Mouse (Mus musculus): ENCODE data around the gene Wnt4.

Wnt4 gene

DNA sequence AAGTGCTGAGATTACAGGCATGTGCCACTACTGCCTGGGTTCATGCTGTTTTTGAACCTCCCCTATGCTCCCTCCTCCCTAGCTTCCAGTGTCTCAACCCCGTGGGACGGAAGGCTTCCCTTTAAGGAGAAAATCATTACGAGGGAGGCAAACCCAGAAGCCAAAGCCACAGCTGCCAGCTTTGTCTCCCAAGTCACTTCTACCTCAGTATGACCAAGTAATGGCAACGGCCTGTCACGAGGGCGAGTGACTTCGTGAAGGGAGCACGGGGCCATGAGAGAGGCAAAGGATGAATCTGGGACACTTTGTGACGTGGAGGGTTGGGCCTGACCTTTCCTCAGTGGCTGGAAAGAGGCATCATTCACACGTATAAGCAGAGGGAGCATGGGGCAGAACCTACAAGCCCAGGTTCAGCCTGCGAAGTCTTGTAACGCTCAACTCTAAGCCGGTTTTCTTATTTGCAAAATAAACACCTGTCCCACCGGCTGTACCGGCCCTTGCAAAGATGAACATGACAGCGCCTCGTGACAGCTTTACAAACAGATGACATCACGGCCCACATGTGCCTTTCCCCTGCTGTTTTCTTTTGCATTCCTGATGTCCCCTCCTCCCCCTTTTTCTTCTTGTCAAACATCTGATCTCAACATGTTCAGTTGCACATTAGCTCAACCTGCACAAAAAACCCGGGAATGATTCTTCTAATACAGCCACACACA is 29.9 kb downstream of the Wnt4 start:
- DNase-seq: no peak

DNA sequence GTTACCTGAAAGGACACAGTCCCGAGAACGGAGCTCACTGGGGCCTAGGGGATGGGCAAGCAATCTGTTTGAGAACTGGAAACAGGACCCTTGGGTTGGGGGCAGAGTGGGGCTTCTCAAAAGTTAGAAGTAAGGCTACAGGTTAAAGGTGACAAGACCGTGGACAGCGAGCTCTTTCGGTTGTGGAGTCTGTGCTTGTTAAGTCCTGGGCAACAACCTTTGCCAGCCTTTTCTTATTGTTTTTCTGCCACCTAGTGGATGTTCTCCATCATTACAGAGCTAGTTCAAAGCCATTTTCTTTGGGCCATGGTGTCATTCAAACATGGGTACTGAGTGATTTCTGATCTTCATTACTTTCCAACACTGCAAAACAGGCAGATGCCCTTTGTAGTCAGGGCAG is 31.1 kb downstream of the Wnt4 start:
- no peak for DNase-seq

DNA sequence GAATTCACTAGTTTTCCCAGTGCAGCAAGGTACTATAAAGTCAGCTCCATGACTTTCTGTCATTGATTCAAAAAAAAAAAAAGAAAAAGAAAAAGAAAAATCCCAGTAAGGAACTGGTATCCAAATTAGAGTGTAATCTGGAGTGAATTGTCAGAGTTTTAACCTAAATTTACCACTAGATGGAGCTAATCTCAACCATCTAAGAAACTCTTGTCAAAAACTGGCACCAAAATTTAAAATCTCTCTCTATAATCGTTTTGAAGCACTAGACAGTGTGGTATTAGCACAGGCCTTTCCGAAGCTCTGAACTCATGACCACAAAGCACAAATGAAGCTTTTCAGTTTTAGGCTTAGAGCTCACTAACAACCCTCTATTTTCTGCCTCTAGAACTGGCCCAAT is 36.2 kb downstream of the Wnt4 start:
- DNase-seq: no peak

DNA sequence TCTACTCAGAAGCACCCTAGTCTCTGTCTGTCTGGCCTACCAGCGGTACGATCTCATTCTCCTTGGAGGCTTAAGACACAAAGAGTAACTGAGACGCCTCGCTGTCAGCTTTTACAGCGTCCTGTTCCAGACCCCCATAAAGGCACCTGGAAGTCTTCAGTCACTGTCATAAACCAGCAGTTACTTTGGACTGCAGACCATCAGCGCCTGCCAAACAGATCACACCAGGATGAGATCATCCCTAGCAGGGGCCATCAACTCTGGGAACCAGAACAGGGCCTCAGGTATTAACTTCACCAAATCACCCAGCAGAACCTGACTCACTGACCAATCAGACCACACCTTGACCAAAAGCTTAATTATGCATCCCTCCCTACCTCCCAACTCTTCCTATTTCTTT is 37.3 kb downstream of the Wnt4 start:
- no peak for DNase-seq

DNA sequence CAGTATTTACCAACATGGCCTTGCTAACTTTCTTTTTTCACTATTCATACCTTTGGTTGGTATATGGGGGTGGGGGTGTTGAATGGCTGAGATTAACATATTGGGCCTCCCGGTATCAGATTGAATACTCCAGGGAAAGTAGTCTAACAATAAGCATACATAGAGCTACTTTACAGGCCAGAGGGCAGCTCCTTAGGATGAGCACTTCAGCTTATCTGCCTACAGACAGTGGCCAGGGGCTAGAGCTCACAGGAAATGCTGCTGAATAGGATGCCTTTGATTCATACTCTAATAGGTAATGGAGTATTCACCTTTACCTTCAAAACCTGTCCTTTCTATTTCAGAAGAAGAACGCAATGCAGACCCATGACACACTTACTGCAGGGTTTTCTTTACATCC is 37.8 kb downstream of the Wnt4 start:
- no peak for DNase-seq

DNA sequence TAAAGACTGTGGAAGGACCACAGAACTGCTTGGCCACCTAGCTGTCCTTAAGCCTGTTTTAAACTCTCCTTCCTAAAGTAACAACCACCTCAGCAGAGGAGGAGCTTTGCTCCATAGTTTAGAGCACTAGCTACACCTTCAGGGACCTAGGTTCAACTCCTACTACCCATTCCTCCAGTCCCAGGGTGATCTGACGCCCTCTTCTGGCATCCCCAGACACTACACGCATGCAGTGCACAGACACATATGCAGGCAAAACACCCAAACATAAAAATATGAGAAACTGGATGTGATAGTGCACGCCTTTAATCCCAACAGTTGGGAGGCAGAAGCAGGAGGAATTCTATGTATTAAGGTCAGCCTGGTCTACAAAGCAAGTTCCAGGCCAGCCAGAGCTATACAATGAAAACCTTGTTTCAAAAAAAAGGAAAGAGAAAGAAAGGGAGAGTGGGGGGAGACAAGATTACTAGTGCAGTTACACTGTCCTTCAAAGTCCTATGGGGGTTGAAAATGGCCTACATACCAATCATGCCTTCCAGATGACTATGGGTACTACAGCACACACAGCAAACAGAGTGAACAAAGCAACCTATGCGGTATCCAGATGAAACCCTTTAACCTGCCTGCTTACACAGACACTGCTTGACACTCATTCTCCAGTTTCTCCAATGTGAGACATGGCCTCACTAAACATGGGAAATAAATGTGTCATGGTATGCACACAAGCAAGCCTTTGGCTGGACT is 38.9 kb downstream of the Wnt4 start:
- DNase-seq: no peak

DNA sequence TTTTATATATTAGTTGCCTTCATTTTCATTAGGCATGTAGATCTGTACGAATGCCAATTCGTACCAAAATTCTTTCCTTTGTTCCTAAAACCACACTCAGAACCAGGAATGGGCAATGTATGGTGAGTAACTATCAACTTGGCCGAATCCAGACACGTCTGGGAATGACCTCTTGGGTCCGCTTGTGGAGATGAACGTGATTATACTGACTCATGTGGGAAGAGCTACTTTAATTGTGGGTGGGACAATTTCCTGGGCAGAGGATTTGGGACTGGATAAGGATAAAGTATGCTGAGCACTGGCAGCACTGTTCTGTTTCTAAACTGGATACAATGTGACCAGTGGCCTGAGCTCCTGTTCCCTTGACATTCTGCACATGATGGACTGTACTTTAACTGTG is 47.6 kb downstream of the Wnt4 start:
- DNase-seq: no peak

DNA sequence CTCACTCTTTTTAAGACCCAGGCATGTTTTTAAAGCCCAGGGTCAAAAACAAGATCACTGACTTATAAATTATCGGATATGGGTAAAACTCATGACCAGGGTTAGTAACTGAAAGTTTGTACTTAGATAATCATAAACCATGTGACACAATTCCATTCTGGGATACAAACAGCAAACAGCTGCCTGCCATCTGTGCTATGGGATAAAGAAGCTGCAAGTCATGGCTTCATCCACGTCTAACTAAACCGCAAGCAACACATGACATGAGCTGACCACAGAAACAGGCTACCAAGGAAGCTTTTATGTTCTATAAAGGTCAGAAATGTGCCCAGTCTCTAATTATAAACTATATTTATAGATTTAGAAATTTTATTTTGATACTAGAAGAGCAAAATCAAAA is 49.2 kb downstream of the Wnt4 start:
- no peak for DNase-seq

DNA sequence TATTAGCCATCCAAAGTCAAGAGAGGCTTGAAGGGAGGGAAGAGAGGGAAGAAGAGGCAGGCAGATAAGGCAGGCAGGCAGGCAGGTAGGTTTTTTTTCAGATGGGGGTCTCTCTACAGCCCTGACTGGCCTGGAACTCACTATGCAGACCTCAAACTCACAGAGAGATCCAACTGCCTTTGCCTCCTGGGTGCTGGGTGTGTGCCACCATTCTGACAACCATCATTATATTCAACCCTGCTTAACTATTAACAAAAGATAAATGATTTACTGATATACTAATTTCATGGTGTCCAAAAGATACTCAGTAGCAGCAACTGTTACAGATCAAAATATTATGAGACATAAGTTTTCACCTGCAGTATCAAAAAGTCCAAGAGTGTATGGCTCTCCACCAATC is 54.8 kb downstream of the Wnt4 start:
- DNase-seq: no peak

DNA sequence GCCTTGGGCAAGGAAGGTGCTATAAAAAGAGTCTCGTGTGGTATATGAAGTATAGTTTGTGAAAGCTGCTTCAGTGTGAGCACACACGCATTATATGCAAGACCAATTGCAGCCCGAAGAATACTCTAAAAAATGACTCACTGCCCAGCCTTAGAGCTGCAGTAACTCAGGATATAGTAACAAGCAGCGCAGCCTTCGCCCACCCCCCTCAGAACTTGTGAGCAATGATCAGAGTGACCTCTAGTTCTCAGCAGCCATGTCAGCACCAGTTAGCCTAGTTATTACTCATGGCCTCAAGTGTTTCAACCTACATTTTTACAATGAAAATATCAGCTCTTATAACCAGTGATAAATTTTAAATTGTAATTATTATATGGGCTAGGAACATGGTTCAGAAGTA is 59.2 kb downstream of the Wnt4 start:
- DNase-seq: no peak

DNA sequence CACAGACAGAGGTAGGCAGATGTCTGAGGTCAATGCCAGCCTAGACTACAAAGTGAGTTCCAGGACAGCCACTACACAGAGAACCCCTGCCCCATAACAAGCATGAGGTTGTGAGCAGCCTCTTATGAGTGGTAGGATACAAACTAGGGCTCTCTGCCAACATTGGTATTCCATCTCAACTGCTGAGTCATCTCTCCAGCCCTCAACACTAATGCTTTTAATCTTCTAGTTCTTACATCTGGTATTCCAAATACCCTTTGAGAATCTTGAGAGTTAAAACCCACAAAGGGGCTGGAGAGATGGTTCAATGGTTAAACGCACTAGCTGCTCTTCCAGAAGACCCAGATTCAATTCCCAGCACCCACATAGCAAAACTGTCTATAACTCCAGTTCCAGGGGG is 62.1 kb downstream of the Wnt4 start:
- DNase-seq: no peak

DNA sequence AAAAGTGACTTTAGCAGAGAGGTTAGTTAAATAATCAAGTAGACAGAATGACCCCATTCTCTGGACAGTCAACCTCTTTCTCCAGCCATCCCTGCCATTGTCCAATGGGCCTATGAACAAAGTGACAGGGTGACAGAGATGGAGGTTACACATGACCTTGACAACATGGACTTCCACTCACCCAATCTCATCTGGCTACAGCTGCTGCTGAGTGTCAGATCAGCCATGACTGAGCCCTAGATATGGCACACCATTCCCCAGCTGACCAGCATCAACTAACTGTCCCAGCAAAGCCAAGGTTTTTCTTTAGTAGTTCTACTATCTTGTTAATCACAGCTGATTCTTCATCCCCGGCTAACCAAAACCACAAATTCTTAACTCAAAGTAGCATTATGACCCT is 65.5 kb downstream of the Wnt4 start:
- DNase-seq: no peak

DNA sequence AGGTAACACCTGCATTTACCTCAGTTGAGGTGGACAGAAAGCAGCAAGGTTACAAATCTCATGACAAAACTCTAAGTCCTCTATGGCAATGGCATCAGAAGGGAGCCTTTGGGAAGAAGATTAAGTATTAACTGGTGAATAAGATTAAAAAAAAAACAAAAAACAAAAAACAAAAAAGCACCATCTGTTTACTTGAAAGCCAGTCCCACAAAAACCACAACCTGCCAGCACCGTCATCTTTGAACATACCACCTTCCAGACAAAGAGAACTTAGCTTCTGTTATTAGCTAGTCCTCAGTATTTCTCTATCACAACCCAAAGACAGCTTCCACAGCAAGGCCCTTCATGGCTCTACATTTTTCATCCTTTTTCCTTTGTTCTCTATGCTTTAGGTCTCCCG is 67.8 kb downstream of the Wnt4 start:
- DNase-seq: no peak

DNA sequence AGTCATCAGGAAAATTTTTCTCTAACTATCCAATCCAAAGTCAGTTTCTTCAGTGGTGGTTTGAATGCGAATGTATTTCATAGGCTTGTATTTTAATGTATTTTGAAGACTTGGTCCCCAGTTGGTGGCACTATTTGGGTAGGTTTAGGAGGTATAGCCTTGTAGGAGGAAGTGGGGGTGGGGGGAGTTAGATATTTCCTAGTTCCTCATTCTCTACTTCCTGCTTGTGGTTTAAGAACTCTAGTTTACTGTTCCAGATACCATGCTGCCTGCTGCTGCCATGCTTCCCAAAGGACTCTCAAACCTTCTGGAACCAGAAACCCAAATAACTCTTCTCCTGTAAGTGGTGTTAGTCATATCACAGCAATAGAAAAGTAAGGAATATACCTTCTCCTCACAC is 68.5 kb downstream of the Wnt4 start:
- no peak for DNase-seq
